Mouse (Mus musculus) megakaryocyte progenitor cell, adult 5-6 weeks (primary cell): ENCODE data around the gene Pde6h. TPM values are rescaled to one million over a fixed set of nuclear protein-coding genes. Genes with fewer than 3 reads are reported as not detected.
A peak's percentile ranks its signal among the peaks of the same experiment; 100 is the strongest.

Source experiments
- ATAC-seq: replicated peaks from 2 replicates; pipeline ENCODE4 v1.8.0; 2016; ENCODE audit warnings: mild to moderate bottlenecking, moderate TSS enrichment, inconsistent platforms; ENCODE audit not compliant: poor library complexity
- total RNA-seq, 2 experiments: library from RNA; stranded (forward) in 1 of 2; stranded (reverse) in 1 of 2; fragments of 157-497, 149-512 nt in 1 of 2; fragments of 200-1000 nt in 1 of 2; gene quantifications; 2 replicates each; pipeline versions ENCODE4 v1.2.3 to v1.2.4; 2015 to 2017

Pde6h gene
- total RNA-seq, 2 experiments from 2014 or later: 0.05 to 0.08 TPM

DNA sequence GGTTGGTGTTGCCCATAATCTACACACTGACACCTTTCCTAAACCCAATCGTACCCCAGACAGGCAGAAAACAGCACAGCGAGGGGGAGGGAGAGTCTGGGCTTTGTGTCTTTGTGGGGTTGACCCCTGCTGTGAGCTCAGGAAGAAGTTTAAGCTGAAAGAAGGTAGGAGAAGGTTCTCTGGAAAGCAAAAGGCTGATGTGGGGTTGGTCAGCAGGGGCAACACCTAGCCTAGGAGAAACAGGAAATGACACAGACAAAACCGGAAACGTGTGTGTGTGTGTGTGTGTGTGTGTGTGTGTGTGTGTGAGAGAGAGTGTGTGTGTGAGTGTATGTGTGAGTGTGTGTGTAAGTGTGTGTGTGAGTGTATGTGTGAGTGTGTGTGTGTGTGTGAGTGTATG is 43.8 kb downstream of the Pde6h start:
- peak; percentile 36 for ATAC-seq

DNA sequence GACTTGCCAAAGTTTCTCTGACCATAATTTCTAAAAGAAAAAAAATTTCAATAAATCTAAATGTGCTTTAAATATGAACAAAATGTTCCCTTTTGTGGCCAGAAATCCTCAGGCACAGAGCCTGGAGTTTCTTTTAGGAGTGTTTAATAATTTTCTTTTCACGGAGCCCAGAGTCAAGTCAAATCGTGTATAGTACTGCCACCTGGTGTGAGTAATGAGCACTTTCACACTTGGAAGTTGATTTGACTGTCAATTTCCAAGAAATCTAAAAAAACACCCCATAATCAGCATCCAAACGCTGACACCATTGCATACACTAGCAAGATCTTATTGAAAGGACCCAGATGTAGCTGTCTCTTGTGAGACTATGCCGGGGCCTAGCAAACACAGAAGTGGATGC is 45.2 kb downstream of the Pde6h start:
- ATAC-seq: peak; percentile 45

DNA sequence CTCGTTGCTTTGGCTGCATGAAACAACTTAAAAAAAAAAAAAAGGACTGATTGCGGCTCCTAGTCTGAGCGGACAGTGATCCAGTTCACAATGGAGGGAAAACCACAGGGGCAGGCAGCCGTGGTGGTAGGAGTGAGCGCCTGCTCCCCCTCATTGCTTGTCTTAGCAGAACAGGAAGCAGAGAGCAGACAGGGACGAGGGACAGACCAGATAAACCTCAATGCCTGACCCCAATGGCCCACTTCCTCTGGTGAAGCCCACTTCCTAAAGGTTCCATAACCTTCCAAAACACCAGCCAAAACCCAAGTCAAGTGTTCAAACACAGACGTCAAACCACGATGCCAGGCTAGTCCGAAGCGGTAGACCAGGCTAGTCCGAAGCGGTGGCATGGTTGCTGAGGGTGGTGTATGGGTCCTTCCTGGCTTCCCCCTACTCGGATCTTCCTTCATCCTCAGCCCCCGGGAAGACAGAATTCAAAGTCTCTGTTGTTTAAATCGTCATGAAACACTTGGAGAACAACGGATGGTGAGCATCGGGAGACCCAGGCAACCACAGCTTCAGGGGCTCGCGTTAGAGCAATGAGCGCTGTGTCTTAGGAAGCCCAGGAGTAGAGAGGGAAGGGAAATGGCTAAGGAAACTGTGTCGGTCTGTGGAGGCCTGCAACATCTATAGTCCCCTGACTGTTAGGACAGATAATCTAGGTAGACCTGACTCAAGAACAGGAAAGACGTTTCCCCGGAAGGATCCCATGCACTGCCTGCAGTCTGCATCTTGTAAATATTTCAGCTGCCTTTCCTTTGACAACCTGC is 55.8 kb downstream of the Pde6h start:
- peak; percentile 84 for ATAC-seq

DNA sequence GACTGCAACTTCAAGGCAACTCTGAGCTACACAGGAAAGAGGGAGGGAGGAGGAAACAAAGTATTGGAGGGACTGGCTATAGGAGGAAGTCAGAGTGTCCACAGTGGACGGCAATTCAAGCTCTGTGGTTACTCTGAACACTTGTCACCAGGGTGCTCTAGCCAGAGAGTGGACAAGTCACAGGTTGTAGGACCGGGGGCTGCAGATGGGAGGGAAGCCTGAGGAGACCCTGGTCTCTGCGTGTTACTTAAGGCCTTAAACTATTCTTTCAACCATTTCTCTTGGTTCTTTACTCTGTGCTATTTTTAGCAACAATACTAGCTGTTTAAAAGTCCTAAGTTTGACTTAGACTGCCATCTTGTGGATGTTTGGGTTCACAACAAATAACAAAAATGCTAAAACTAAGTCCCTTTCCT is 56.7 kb downstream of the Pde6h start:
- ATAC-seq: peak; percentile 61

DNA sequence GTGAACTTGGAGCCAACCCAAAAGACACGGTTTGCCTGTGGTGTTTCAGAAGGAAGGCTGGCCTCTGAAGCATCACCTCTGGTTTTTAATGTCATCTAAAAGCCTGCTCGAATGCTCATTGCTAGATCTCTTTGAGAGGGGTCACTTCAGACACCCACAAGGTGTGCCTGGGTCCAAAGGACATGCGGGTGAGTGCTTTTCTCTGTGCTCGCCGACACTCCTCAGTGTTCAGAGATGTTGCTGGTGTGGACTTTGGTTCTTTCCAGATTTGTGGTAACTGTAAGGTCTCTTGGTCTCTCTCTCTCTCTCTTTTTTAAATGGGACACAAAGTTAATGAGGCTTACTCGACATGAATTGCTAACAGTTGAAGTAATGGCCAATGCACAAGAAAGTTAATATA is 58.9 kb downstream of the Pde6h start:
- no peak for ATAC-seq

DNA sequence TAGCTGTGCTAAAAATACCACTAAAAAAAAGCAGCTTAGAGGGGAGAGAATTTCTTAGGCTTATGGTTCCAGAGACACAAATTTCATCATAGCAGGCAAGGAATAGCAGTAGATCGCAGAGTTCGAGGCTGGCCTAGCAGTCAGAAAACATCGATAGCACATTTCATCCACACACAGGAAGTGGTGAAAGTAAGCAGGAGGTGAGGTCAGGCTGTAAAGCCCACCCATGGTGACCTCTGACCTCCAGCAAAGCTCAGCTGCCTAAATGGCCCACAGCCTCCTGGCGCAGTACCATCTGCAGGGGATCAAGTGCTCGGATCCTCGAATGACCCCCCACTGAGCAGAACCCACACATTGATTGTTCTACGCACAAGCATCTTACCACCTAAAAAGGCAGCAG is 59.6 kb downstream of the Pde6h start:
- ATAC-seq: peak; percentile 24; the same call in 1 of the 2 replicates

DNA sequence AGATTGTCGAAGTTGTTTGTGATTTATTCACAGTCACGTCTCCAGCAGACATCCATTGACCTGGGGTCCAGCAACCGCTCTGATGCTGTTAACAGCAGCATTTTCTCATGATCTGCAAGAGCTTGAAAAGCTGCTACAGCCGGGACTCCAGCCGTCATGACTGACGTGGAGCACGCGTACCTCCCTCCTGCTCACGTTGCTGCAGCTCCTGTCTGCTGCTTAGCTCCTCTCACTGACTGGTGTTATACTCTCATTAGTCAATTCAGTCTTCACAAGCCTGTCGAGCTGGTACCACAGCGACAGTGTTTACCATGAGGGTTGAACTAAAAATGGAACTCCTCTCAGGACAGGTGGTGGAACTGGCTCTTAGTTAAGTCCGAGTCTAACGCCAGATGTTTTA is 62.4 kb downstream of the Pde6h start:
- no peak for ATAC-seq

DNA sequence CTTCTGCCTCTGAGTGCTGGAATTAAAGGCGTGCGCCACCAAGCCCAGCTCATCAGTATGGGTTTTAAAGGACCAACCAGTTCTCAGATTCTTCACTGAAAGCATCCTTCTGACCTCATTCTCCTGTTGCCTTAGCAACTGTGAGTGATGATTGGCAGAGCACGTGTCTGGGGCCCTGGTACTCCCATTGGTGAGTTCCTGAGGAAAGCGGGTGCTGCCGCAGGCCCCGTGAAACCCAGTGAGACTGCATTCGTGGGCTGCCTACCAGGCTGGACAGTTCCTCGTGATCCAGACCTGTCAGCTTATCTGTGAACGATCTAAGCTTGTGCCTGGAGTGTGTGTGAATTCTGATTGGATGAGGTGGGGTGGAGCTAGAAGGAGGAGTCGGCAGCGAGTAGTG is 63.1 kb downstream of the Pde6h start:
- no peak for ATAC-seq

DNA sequence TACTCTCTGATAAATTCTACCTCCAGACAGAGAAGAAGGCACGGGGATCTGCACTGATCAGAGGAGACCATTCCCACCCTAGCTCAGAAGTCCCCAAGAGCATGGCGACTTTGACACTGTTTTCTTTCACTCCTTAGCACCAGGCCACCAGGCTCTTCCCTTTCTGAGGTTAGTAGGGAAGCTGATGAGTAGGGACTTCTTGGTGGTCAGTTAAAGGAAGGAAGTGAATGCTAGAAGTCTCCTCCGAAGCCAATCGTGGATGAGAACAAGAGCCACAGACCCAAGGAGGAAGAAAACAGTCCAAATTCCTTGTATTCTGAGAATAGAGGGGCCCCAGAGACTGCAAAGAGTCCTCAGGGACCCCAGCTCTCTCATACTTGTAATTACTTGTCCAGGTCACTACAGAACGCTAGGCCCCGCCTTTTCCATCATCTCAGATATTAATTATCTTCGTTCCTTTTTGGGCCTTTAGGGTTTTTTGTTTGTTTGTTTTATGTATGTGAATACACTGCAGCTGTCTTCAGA is 65.0 kb downstream of the Pde6h start:
- ATAC-seq: peak; percentile 82

DNA sequence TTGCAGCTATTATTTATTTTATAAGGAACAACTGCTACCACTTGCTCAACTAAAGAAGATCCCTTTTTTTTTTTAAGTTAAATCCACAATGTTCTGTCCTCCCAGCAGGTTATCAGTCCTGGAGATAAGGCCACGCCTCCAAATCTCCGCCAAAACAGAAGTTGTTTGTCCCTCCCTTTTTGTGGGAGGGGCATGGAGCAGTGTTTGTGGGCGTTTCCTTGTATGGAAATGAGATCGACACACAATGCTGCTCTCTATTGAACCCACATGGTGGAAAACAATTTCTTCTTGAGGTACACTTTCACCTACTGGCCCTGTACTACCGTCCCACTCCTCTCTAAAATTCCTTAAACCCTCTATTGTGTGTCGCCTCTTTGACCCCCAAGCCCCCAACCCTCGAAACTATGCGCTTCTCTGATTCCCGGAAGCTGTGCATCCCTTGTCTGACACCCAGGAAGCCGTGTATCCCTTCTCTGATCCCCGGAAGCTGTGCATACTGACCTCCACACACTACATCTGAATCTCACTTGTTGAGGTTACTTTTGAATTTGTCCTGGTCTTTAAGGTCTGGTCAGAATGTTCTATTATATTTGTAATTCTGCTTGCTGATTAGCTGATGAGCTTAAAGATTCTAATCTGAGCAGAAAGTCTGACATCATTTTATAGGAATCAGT is 66.3 kb downstream of the Pde6h start:
- peak; percentile 76 for ATAC-seq

DNA sequence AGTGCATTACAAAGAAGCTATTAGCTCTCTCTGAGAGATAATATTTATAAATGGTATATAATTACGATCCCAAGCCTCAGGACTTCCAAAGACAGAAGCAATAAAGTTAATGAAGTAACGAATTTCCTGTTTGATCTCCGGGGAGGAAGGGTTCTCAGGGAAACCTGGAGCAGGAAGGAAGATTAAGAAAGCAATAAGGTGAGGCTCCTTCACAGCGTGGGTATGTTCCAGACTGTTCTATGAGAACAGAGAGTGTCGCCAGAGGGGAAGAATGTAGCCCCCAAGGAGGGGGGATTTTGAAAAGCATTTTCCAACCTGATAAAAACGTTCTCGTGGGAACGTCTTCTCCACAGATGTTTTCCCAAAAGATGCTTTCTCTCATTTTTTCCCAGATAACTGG is 66.9 kb downstream of the Pde6h start:
- ATAC-seq: no peak

DNA sequence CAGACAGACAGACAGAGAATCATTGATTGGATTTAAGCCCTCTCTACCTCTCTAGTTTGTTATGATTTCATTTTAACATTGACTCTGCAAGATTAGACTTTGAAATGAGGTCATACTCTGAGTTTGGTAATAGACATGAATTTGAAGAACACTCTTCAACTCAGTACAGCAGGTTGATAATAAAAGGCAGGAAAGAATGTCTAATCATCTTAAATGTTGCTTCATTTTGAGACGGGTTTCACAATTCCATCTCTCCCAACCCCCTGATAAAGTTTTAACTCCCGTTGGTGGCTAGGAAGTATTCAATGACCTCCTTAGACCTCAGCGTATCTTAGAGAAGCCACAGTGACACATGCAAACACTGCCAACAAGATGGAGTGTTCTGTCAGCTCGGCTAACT is 69.9 kb downstream of the Pde6h start:
- peak; percentile 49 for ATAC-seq

DNA sequence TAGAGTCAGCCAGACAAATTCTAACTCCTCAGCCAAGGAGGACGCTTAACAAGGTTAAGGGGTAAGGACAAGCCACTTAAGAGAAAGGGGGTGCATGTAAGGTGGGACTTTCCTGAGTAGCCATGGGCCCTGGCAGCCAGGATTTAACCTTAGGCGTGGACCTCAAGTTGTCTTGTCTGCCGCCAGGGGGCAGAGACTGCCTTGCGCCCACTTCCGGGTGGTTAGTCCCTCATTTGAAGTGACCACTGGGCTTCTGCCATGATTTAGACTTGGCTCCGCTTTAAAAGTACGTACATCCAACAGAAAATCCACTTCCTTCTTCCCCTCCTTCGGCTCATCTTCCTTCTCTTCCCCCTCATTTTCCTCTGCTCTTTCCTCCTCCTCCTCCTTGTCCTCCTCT is 71.9 kb downstream of the Pde6h start:
- ATAC-seq: no peak

DNA sequence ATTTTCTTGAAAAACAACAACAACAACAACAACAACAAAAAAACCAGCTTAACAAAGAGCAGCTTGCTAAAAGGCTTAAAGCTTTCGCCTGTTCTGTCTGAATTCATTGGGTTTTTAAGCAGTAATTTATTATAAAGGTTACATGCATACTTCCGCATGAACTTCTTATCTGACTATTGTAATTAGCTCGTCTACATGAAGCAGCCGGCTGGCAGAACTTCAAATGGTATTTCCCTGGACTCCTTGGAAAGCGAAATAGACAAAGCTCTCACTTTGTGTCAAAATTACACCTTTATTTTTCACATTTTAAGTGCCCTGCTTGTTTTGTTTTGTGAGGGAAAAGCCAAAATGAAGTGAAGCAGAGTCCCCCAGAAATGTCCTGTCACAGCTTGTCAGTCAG is 72.7 kb downstream of the Pde6h start:
- ATAC-seq: no peak

DNA sequence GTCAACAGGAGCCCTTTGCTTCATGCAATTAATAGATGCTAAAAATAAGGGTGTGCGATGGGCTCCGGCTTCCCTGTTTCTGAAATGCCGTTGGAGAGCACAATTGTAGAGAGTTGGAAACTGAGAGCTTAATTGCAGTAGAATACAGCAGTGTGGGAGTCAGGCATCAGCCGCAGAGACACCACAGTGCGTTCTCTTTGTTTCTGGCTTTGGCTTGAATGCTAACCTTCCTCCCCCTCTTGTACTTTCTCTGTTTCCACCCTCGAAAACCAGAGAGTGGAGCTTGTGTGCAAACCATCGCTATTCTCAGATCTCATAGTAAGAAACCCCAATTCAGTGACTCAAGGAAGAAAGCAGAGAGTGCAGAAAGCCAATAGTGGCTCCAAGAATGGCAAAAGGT is 74.5 kb downstream of the Pde6h start:
- no peak for ATAC-seq

DNA sequence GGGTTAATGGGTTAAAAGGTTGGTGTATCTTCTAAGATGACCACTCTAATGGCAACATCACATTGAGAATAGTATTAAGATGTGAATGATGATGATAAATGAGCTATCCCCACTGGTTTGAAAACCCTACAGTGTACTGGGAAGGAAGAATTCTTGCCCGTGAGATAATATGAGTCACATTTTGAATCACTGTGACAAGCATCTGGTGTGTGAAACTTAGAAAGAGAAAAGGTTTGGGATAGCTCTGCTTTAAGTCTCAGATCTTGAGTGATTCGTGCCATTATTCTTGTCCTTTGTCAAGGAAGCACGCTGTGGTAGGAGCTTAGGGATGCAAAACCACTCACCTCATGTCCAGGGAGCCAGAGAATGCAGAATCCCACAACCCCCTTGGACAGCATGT is 75.4 kb downstream of the Pde6h start:
- ATAC-seq: no peak

DNA sequence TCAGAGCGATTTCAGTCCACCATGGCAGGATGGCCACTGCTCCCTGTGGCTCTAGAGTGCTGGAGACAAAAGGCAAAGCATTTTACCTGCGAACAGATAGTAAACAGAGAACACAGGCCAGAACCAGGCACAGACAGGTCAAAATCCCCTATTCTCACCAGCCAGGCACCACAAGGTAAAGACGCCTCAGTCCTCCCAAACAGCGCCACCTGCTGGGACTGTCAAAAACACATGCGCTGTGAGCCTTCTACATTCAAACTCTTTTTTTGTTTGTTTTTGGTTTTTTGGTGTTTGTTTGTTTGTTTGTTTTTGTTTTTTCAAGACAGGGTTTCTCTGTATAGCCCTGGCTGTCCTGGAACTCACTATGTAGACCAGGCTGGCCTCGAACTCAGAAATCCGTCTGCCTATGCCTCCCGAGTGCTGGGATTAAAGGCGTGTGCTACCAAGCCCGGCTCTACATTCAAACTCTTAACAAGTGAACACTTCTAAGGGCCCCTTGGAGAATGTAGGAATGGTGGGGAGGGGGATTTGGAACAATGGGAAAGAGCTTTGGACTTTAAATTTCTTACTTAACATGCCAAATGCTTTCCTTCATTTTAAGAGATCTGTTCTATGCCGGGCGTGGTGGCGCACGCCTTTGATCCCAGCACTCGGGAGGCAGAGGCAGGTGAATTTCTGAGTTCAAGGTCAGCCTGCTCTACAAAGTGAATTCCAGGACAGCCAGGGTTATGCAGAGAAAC is 76.2 kb downstream of the Pde6h start:
- ATAC-seq: peak; percentile 79

DNA sequence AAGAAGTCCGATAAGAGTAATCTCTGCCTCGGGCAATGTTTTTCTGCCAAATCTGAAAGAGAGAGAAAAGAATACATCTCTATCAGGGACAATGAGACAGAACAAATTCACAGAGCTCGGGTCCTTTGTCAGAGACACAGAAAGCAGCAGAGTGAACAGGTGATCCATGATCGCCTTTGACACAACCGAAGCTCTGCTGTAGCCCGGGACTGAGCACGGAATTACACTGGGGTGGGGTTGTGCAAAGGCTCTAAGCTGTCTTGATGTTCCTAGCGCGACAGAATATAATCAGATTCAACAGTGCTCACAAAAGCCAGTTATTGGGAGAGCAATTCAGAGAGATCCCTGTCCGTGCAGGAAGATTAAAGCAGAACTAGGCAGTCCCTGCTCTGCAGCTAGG is 77.1 kb downstream of the Pde6h start:
- ATAC-seq: no peak

DNA sequence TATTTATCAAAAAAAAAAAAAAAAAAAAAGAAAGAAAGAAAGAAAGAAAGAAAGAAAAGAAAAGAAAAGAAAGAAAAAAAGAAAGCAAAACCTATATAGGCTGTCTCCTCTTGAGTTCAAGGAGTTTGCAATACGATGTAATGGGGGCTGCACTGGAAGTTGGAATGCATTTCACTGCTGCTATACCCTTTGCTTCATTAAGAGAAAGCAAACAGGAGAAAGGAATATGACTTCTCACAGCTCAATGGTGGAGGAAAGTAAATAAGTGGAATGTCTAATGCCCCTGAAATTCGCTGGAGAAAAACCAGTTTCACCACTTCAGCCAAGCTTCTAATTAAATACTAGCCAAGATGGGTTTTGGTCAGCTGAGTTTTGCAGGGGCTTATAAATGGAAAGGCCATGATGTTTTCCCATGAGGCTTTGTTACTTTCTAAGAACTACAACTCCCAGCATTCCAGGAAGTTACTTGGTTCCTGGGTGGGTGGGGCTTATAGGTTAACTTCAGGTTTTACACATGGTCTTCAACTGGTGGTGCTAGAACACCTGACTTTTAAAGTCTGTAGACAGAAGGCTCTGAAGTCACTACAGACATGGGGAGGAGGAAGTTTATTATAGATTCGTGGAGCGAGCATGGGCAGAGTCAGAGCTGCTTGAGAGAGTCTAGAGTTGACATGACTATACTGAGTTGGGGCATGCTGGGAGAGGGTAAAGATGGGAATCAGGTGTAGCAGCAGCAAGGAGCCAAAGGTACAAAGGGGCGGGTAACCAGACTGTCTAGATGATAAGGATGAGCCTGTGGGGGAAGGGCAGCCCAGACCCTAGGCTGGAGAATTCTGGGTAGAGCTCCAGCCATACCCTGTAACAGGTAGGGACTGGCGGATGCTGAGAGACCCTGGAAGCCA is 77.9 kb downstream of the Pde6h start:
- ATAC-seq: no peak

DNA sequence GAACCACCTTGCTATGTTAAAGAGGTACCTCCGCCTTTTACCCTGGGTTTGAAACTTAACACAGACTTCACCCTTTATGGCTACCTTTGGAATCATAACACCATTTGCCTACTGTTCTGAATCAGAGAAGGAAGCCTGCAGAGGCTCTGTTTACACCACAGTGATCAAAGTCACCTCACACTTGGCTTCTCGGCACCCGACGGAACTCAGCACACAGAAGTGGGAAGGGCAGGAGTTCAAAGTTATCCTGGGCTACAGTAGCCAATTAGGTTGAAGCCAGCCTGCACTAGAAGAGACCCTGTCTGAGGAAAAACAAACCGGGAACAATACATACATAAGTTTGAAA is 78.5 kb downstream of the Pde6h start:
- no peak for ATAC-seq

DNA sequence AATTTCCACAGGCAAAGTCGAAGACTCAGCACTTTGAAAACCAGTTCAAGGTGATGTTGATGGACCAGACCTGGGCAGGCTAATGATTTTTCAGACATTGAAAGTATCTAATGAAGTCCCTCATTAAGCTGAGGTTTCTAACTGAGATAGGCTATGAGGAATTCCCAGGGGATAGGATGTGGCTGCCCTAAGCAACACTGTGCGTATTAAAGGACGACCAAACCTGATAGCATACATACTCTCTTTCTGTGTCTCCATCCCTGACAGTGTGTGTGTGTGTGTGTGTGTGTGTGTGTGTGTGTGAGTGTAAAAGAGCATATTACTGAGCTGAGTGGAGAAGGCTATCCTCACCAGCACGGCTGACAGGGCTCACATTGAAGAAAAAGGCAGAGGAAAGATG is 80.7 kb downstream of the Pde6h start:
- no peak for ATAC-seq
